Mouse (Mus musculus) liver, embryonic 14.5 days (tissue): ENCODE data around the gene Mt4. TPM values are rescaled to one million over a fixed set of nuclear protein-coding genes. Genes with fewer than 3 reads are reported as not detected.
A peak's percentile ranks its signal among the peaks of the same experiment; 100 is the strongest.

Experiments
- ATAC-seq: fragments of 200-750 bp; cut with Nextera tagmentation; 2 replicates; pipeline ENCODE4 v1.8.0; 2017; ENCODE audit warnings: moderate number of reproducible peaks, mild to moderate bottlenecking, moderate library complexity; ENCODE audit not compliant: insufficient read depth
- DNase-seq, 3 experiments: peaks; one replicate each; pipeline ENCODE4 v3.0.0-alpha.2; 2012 to 2013; ENCODE audit warnings: low read depth in 3 of 3, low spot score in 3 of 3
- H3K27ac ChIP-seq: fragments of 300-500 bp; sonication (generic); 2 replicates; pipeline ENCODE4 v1.5.1; 2014; ENCODE audit warnings: moderate library complexity, mild to moderate bottlenecking, control low read depth, inconsistent platforms
- H3K27me3 ChIP-seq: fragments of 300-500 bp; sonication (generic); 2 replicates; pipeline ENCODE4 v1.6.1; 2014; ENCODE audit warnings: mild to moderate bottlenecking, low read length, moderate library complexity; ENCODE audit not compliant: control insufficient read depth, insufficient read depth
- H3K36me3 ChIP-seq: fragments of 300-500 bp; sonication (generic); replicated peaks from 2 replicates; pipeline ENCODE4 v1.6.1; 2014; ENCODE audit warnings: low read depth; ENCODE audit not compliant: control insufficient read depth, insufficient read depth
- H3K4me1 ChIP-seq, 2 experiments: fragments of 200-500 bp in 1 of 2; fragments of 300-500 bp in 1 of 2; sonication (generic) in 1 of 2; replicated peaks; 2 replicates each; pipeline ENCODE4 v1.6.1; 2012 to 2014; ENCODE audit warnings: antibody characterized with exemption in 1 of 2, inconsistent platforms in 1 of 2, low read length in 1 of 2; ENCODE audit not compliant: control insufficient read depth in 2 of 2, insufficient read depth in 2 of 2
- H3K4me2 ChIP-seq: fragments of 300-500 bp; sonication (generic); 2 replicates; pipeline ENCODE4 v1.6.1; 2014; ENCODE audit warnings: low read depth, mild to moderate bottlenecking, control low read depth, moderate library complexity
- H3K4me3 ChIP-seq, 2 experiments: fragments of 200-500 bp in 1 of 2; fragments of 300-500 bp in 1 of 2; sonication (generic) in 1 of 2; 2 replicates each; pipeline ENCODE4 v1.5.1; 2012 to 2014; ENCODE audit warnings: low read depth in 2 of 2, low read length in 2 of 2, mild to moderate bottlenecking in 2 of 2, control low read depth in 1 of 2, inconsistent platforms in 1 of 2, moderate library complexity in 1 of 2; ENCODE audit not compliant: insufficient read depth in 1 of 2
- H3K9ac ChIP-seq: fragments of 300-500 bp; sonication (generic); replicated peaks from 2 replicates; pipeline ENCODE4 v1.6.1; 2014; ENCODE audit warnings: mild to moderate bottlenecking, control low read depth, moderate library complexity
- H3K9me3 ChIP-seq: fragments of 300-500 bp; sonication (generic); 2 replicates; pipeline ENCODE4 v1.6.1; 2016; ENCODE audit warnings: low read length, mixed read lengths; ENCODE audit not compliant: control insufficient read depth
- CTCF ChIP-seq: IDR thresholded peaks from 2 replicates; pipeline ENCODE4 v1.5.1; 2016; ENCODE audit warnings: antibody characterized with exemption, low read depth, control low read depth
- EP300 ChIP-seq: IDR thresholded peaks from 2 replicates; pipeline ENCODE4 v1.6.1; 2016; ENCODE audit warnings: antibody characterized with exemption, low read depth
- WGBS: fragments of 180-500 bp; shearing (Covaris S2); extraction: QIAGEN DNeasy Blood & Tissue Kit; methylation state at CpG from one replicate; pipeline ENCODE4 v1.1.7; 2014; ENCODE audit not compliant: insufficient replicate concordance; 5-methylcytosine and 5-hydroxymethylcytosine counted together
- polyA plus RNA-seq, 2 experiments: library from polyadenylated mRNA; depleted of rRNA in 1 of 2; stranded (reverse) in 1 of 2; unstranded in 1 of 2; fragments of >200 nt; fragmentation: Nextera tagmentation in 1 of 2; extraction: Ambion mirVana in 1 of 2; gene quantifications; 2 replicates each; pipeline versions ENCODE4 v1.2.1 to v1.2.3; 2012 to 2014

Mt4 gene
- polyA plus RNA-seq, 2 experiments = 1.7 to 2.1 TPM

GRCm38 (mm10) chr8:94148236-94148635 is 11.2 kb downstream of the Mt4 start:
- ATAC-seq (no peak), DNase-seq (no peak)
- peaks cover 15 to 20% of the 10 kb centered on the region in 2 experiments for H3K4me1 ChIP-seq
- H3K27me3 ChIP-seq = peaks cover 14% of the 10 kb centered on the region
- 44% methylated on average over 5 of the region's 5 CpGs for WGBS
- H3K4me2 ChIP-seq = no peak overlapping the region
- no peak overlapping the region for H3K4me3 ChIP-seq
- H3K9ac ChIP-seq = no peak overlapping the region
- no peak overlapping the region for H3K27ac ChIP-seq
- H3K9me3 ChIP-seq = no peaks in the 10 kb centered on the region
- no peak for TF ChIP-seq CTCF
- TF ChIP-seq EP300 = no peak
- no peaks in the 10 kb centered on the region for H3K36me3 ChIP-seq

- TF ChIP-seq CTCF (no peak), EP300 (peak; percentile 18; the same call in 1 of the 2 replicates)
- H3K4me3 ChIP-seq = no peak overlapping the region
- peak overlapping the region; percentile 57 for H3K9ac ChIP-seq
- WGBS = 33% methylated on average over 5 of the region's 5 CpGs
- no peaks in the 10 kb centered on the region for H3K36me3 ChIP-seq
- H3K27ac ChIP-seq = peak overlapping the region; percentile 87
- ATAC-seq (peak; percentile 88), DNase-seq (peak; percentile 64 to 70 (median 67))
- H3K27me3 ChIP-seq = peaks cover 28% of the 10 kb centered on the region
- no peaks in the 10 kb centered on the region for H3K9me3 ChIP-seq
- peak overlapping the region; percentile 50 for H3K4me2 ChIP-seq
- peaks cover 15 to 23% of the 10 kb centered on the region in 2 experiments for H3K4me1 ChIP-seq
These were observed 13.9 kb downstream of the Mt4 start for GRCm38 (mm10) chr8:94150925-94151324.

DNA sequence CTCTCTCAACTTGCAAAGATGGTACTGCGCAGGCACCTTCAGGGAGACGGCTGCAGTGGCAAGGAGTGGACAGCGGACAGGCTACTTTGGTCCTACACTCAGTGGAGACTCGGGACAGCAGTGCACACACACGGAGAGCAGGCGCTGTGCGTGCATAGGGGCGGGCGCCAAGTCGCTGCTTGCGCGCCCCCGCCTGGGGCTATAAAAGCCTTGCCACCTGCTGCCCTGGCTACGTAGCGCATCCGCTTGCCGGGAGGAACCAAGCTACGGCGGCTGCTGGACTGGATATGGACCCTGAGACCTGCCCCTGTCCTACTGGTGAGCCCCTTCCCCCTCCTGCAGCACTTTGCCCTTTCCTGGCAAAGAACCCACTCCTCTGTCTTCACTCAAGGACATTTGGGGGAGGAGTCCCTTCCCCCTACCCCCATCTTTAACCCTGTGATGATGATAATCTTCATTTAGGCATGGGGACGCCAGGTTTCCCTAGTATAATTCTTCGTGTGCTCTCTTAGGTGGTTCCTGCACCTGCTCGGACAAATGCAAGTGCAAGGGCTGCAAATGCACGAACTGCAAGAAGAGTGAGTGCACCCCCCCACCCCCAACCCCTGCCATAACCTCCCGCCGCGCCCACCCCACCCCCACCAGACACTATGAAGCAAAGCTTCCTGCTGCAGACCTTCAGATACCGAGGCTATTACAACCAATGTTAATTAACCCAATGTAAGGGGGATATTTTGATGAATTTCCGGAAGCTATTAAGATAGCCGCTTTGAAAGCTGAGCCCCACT is 15.7 kb downstream of the Mt4 start, which contains the start of gene Mt3:
TSS of gene Mt3 (plus strand) at position 95 of the 788 bp plus-strand sequence.
- DNase-seq (no peak), ATAC-seq (no peak)
- H3K27ac ChIP-seq = peak within 1 kb of the TSS; percentile 87
- 2% methylated on average over 29 of the region's 29 CpGs for WGBS
- peaks cover 15 to 23% of the 10 kb centered on the region in 2 experiments for H3K4me1 ChIP-seq
- no peaks in the 10 kb centered on the region for H3K36me3 ChIP-seq
- H3K9me3 ChIP-seq = no peaks in the 10 kb centered on the region
- H3K27me3 ChIP-seq = peaks cover 28% of the 10 kb centered on the region
- H3K9ac ChIP-seq = no peak within 1 kb of the TSS
- H3K4me3 ChIP-seq = no peak within 1 kb of the TSS
- H3K4me2 ChIP-seq = peak within 1 kb of the TSS; percentile 54
- TF ChIP-seq EP300 (no peak), CTCF (peak; percentile 54)

DNA sequence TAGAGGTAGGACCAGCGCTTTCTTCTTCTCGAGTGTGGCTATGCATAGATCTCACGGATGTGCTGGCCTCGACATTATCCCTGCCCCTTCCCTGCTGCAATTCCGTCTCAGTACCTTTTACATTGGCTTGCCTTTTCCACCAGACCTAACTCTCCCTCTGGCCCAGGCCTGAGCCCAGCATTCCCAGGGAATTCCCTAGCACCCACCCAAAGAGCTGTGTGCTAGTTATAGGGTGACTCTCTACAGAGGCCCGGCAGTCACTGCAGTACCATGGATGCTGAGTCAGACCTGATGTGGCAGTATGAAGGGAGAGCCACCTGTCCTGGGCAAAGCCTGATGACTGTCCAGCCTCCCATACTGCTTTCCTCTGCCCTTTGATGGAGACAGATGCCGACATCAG is 16.5 kb downstream of the Mt4 start:
- WGBS = 46% methylated on average over 7 of the region's 7 CpGs
- Histone ChIP-seq H3K9me3 (no peaks in the 10 kb centered on the region), H3K4me1 (peaks cover 15 to 23% of the 10 kb centered on the region in 2 experiments), H3K36me3 (no peaks in the 10 kb centered on the region), H3K9ac (no peak overlapping the region), H3K27ac (no peak overlapping the region), H3K4me2 (no peak overlapping the region), H3K4me3 (no peak overlapping the region), H3K27me3 (peaks cover 28% of the 10 kb centered on the region)
- TF ChIP-seq CTCF = no peak
- no peak for TF ChIP-seq EP300
- DNase-seq (no peak), ATAC-seq (no peak)

- Histone ChIP-seq H3K27ac (no peak overlapping the region), H3K9me3 (no peaks in the 10 kb centered on the region), H3K4me2 (no peak overlapping the region), H3K9ac (no peak overlapping the region), H3K36me3 (no peaks in the 10 kb centered on the region), H3K4me3 (no peak overlapping the region), H3K27me3 (peaks cover 28% of the 10 kb centered on the region), H3K4me1 (peaks cover 15 to 23% of the 10 kb centered on the region in 2 experiments)
- no peak for DNase-seq
- no peak for TF ChIP-seq CTCF
- no peak for TF ChIP-seq EP300
- ATAC-seq = no peak
- 33% methylated on average over 6 of the region's 6 CpGs for WGBS
These were observed 17.5 kb downstream of the Mt4 start for GRCm38 (mm10) chr8:94154537-94154936.
